Mouse (Mus musculus) testis, adult 2 months (tissue): ENCODE results near the gene Tpd52l2.

Source experiments
- CTCF ChIP-seq: fragments of 200-500 bp; IDR thresholded peaks from 2 replicates; pipeline ENCODE4 v1.5.1; 2012; ENCODE audit warnings: low read depth, mild to moderate bottlenecking, inconsistent platforms, low read length, moderate library complexity; ENCODE audit not compliant: control insufficient read depth, insufficient read depth, insufficient replicate concordance
- POLR2A ChIP-seq: fragments of 200-500 bp; IDR thresholded peaks from 2 replicates; pipeline ENCODE4 v1.6.1; 2012; ENCODE audit warnings: low read depth, mild to moderate bottlenecking, inconsistent platforms, low read length, moderate library complexity; ENCODE audit not compliant: control insufficient read depth

DNA sequence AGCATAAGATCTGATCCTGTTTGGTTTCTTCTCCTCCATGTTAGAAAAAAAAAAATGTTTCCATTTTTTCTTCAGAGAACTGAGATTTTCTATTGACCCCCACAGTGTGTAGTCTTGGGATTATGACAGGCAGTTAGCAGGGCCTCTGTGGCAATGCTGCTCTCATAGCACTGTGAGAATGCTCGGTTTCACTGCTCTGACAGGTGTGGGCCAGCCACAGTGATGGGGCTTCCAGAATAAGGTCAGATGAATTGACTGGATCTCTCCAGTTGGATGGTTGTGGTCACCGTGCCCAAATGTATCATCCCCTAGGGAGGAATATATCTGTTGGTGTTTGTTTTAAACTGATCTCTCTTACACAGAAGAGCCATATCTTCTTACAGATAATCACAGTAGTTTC is 12.2 kb downstream of the Tpd52l2 start:
- TF ChIP-seq POLR2A (no peak), CTCF (no peak)
